Mouse (Mus musculus) stomach, embryonic 16.5 days (tissue): ENCODE measurements around the gene Acly. TPM values are rescaled to one million over a fixed set of nuclear protein-coding genes. Genes with fewer than 3 reads are reported as not detected.

Experiments
- ATAC-seq: fragments of 200-750 bp; cut with Nextera tagmentation; 2 replicates; pipeline ENCODE4 v1.8.0; 2017; ENCODE audit warnings: moderate number of reproducible peaks, moderate TSS enrichment; ENCODE audit not compliant: insufficient read depth, low FRiP score
- H3K27ac ChIP-seq: fragments of 300-500 bp; sonication (generic); 2 replicates; pipeline ENCODE4 v1.5.1; 2014; ENCODE audit warnings: low read length
- H3K27me3 ChIP-seq: fragments of 300-500 bp; sonication (generic); 2 replicates; pipeline ENCODE4 v1.6.1; 2014; ENCODE audit warnings: low read length, control low read depth, mixed read lengths; ENCODE audit not compliant: control insufficient read depth, insufficient read depth
- H3K36me3 ChIP-seq: fragments of 300-500 bp; sonication (generic); 2 replicates; pipeline ENCODE4 v1.6.1; 2014; ENCODE audit warnings: low read length; ENCODE audit not compliant: control insufficient read depth, insufficient read depth
- H3K4me1 ChIP-seq: fragments of 300-500 bp; sonication (generic); 2 replicates; pipeline ENCODE4 v1.6.1; 2014; ENCODE audit warnings: low read length, control low read depth, mixed read lengths; ENCODE audit not compliant: control insufficient read depth, insufficient read depth
- H3K4me2 ChIP-seq: fragments of 300-500 bp; sonication (generic); 2 replicates; pipeline ENCODE4 v1.6.1; 2014; ENCODE audit warnings: low read depth, low read length, mixed read lengths
- H3K4me3 ChIP-seq: fragments of 300-500 bp; sonication (generic); replicated peaks from 2 replicates; pipeline ENCODE4 v1.5.1; 2014; ENCODE audit warnings: mild to moderate bottlenecking, low read length
- H3K9ac ChIP-seq: fragments of 300-500 bp; sonication (generic); 2 replicates; pipeline ENCODE4 v1.6.1; 2014; ENCODE audit warnings: low read length
- H3K9me3 ChIP-seq: fragments of 300-500 bp; sonication (generic); replicated peaks from 2 replicates; pipeline ENCODE4 v1.6.1; 2016; ENCODE audit warnings: low read length, control low read depth; ENCODE audit not compliant: control insufficient read depth
- WGBS: fragments of 180-500 bp; shearing (Covaris S2); extraction: QIAGEN DNeasy Blood & Tissue Kit; methylation state at CpG from one replicate; pipeline ENCODE4 v1.1.7; 2014; 5-methylcytosine and 5-hydroxymethylcytosine counted together
- polyA plus RNA-seq: library from polyadenylated mRNA; unstranded; fragments of >200 nt; fragmentation: Nextera tagmentation; extraction: Ambion mirVana; gene quantifications from 2 replicates; pipeline ENCODE4 v1.2.1, GENCODE M21; 2015

Acly gene
- polyA plus RNA-seq, 1 experiment from 2014 or later = 178 TPM

DNA sequence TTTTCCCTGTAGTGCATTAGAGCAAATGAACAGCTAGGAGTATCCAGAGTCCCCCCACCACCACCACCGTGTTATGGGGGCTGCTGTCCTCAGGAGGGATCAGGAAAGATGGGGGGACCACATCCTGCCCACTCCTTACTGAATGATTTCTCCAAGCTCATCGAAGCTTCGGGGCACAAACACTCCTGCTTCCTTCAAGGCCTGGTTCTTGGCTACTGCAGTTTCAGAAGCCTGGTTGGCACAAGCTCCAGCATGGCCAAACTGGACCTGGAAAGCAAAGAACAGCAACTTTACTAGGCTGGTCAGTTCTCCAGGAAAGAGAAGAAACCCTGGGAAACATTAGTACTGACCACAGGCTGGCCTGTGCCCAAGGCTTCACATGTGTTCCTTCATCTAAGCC, 43.3 kb downstream of the Acly start:
- no peak overlapping the region for H3K4me3 ChIP-seq
- H3K4me2 ChIP-seq = no peak overlapping the region
- H3K27ac ChIP-seq = no peak overlapping the region
- H3K9me3 ChIP-seq = no peaks in the 10 kb centered on the region
- ATAC-seq = no peak
- peaks cover 27% of the 10 kb centered on the region for H3K36me3 ChIP-seq
- no peaks in the 10 kb centered on the region for H3K4me1 ChIP-seq
- 95% methylated on average over 3 of the region's 3 CpGs for WGBS
- H3K27me3 ChIP-seq = no peaks in the 10 kb centered on the region
- H3K9ac ChIP-seq = no peak overlapping the region

DNA sequence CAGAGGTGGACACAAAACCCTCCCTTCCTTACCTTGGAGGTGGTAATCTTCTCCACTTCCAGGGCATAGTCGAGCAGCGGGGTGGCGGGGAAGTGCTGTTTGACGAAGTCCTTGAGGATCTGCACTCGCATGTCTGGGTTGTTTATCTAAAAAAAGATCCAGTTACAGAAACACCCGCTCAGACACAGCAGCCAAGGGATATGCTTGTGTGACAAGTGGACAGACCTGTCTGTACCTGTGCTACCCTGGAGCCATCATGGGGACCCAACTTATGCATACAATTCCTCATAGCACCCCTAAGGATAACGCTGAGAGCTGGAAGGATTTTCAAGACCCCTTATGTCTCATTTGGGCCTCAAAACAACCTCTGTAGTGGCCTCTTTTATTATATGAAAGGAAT, 48.6 kb downstream of the Acly start:
- Histone ChIP-seq H3K9me3 (no peaks in the 10 kb centered on the region), H3K4me3 (no peak overlapping the region), H3K4me2 (no peak overlapping the region), H3K27me3 (no peaks in the 10 kb centered on the region), H3K4me1 (no peaks in the 10 kb centered on the region), H3K27ac (no peak overlapping the region), H3K9ac (no peak overlapping the region), H3K36me3 (peaks cover 25% of the 10 kb centered on the region)
- WGBS = 46% methylated on average over 7 of the region's 7 CpGs
- no peak for ATAC-seq

DNA sequence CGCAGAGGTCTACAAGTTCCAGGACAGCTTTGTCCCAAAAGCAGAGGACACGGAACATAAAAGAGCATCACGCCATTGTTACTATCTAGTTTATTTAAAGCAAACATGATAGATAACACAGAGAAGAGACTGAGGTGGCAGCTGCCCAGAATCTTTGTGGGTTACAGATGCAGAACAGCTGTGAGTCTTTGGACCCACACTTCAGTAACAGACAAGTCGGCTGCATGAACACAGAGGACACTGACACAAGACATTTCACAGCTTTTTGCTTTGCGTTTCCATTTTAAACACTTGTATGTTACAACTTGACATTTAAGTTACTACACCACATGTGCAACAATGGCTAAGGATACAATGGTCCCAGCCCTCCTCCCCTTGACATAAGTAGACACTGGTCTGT, 51.5 kb downstream of the Acly start:
- no peak for ATAC-seq
- H3K36me3 ChIP-seq = peaks cover 13% of the 10 kb centered on the region; the same call in 1 of the 2 replicates
- WGBS = 80% methylated on average over 5 of the region's 5 CpGs
- H3K4me2 ChIP-seq = no peak overlapping the region
- peaks cover 1% of the 10 kb centered on the region; the same call in 1 of the 2 replicates for H3K4me1 ChIP-seq
- H3K27ac ChIP-seq = no peak overlapping the region
- no peaks in the 10 kb centered on the region for H3K9me3 ChIP-seq
- H3K9ac ChIP-seq = no peak overlapping the region
- no peaks in the 10 kb centered on the region for H3K27me3 ChIP-seq
- no peak overlapping the region for H3K4me3 ChIP-seq

DNA sequence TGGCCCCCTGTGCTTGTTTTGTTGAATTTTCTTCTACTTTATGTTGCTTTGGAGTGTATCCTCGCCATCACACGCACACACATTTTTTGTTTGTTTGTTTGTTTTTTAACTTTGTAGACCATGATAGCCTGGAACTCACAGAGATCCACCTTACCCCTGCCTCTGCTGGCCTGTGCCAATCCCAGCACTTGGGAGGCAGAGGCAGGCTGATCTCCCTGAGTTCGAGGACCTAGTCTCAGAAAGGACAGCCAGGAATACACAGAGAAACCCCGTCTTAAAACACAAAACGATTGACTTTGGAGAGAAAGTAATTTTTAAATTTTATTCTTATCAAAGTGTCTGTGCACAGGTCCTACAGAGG, 54.9 kb downstream of the Acly start:
- H3K4me3 ChIP-seq = peak overlapping the region; percentile 99
- no peak overlapping the region for H3K27ac ChIP-seq
- H3K36me3 ChIP-seq = no peaks in the 10 kb centered on the region
- peaks cover 18% of the 10 kb centered on the region for H3K4me1 ChIP-seq
- 34% methylated on average over 5 of the region's 5 CpGs for WGBS
- no peaks in the 10 kb centered on the region for H3K27me3 ChIP-seq
- no peaks in the 10 kb centered on the region for H3K9me3 ChIP-seq
- no peak overlapping the region for H3K9ac ChIP-seq
- ATAC-seq = peak; percentile 23; the same call in 1 of the 2 replicates
- peak overlapping the region; percentile 32; the same call in 1 of the 2 replicates for H3K4me2 ChIP-seq

DNA sequence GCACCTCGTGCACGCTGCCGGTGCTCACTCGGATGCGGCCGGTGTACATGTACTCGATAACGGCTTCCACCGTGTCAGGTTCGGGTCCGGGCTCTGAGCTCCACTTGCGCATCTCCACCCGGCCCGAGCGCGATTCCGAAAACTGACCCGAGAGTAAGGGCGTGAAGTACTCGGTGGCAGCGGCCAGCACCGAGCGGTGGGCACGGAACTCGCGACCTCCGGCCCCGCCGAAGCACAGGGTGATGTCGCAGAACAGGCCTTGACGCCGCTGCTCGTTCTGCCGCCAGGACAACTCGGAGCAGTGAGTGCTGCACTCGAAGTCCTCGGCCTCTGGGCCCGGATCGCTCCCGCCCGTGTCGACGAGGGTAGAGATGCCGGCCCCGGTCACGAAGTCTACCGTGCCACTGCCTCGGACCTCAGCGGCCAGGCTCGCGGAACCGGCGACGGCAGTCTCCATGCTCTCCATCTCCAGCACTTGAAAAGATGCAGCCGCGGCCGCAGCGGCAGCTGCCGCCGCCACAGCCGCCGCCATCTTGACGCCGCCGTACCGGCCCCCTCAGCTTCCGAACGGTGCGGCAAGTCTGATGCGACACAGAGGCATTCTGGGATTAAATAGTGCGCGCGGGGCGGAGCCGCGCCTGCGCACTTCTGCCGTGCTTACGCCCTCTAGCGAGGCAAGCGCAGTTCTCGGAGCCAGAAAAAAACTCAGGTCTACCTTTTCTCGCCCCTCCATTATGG, 55.4 kb downstream of the Acly start, which contains the start of gene Klhl11:
Gene Klhl11 (minus strand): TSS at position 545 of the 738 bp plus-strand sequence.
- Histone ChIP-seq H3K4me3 (peak within 1 kb of the TSS; percentile 99), H3K9ac (peak within 1 kb of the TSS; percentile 94), H3K27ac (peak within 1 kb of the TSS; percentile 67), H3K27me3 (no peaks in the 10 kb centered on the region), H3K36me3 (no peaks in the 10 kb centered on the region), H3K9me3 (no peaks in the 10 kb centered on the region), H3K4me1 (peaks cover 18% of the 10 kb centered on the region), H3K4me2 (peak within 1 kb of the TSS; percentile 98)
- peak; percentile 95 for ATAC-seq
- under 1% methylated on average over 83 of the region's 83 CpGs for WGBS

DNA sequence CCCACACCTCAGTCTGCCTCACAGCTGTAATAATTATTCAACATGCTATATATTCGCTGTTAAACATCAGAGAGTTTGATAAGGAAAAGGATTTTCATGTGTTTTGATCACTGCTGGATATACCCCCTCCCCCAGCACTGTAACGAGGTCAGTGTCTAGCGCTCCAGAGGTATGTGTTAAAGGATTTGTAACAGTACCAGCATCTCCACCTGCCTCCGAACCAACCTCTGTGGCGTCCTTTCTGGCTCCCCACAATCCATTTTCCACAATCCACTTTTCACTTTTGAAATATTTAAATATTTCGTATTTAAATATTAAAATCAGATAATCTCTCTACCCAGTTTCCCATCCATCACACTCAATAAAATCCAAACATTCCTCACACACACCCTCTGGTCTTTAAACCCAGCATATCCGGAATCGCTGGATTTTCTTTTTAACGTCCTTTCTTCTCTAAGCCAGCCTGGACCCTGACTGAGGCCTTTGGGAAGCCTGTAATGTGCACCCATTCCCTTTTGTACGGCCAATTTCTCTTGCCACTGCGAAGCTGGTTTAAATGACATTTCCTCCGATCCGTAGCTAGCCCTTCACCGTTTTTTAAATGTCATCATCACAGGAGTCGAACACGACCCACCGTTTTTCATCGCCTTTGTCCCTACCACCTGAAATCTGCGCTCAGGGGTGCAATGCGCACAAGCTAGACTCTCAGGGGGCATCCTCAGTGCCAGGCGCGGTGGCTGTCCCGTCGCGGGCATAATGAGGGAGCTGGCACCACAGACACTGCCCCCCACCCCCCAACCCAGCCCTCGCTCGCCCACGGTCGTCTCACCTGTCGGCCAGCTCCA, 56.2 kb downstream of the Acly start:
- Histone ChIP-seq H3K4me1 (peaks cover 18% of the 10 kb centered on the region), H3K9me3 (no peaks in the 10 kb centered on the region), H3K9ac (peak overlapping the region; percentile 94), H3K4me2 (peak overlapping the region; percentile 98), H3K27ac (no peak overlapping the region), H3K27me3 (no peaks in the 10 kb centered on the region), H3K4me3 (peak overlapping the region; percentile 99), H3K36me3 (no peaks in the 10 kb centered on the region)
- ATAC-seq = peak; percentile 30; the same call in 1 of the 2 replicates
- WGBS = 3% methylated on average over 30 of the region's 30 CpGs

DNA sequence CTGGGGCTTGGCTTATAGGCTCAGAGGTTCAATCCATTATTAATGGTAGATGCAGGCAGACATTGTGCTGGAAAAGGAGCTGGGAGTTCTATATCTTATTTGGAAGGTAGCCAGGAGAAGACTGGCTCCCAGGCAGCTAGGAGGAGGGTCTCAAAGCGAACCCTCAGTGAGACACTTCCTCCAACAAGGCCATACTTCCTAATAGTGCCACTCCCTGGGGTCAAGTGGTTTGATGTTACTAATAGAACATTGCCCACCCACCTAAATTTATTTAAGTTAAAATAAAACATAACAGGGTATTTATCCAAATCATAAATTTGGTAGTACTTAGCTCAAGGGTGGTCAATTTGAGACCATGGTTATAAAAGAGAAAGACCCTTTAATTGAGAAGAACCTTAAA, 62.0 kb downstream of the Acly start:
- Histone ChIP-seq H3K27ac (no peak overlapping the region), H3K4me1 (peaks cover 12% of the 10 kb centered on the region), H3K9ac (no peak overlapping the region), H3K9me3 (no peaks in the 10 kb centered on the region), H3K4me3 (no peak overlapping the region), H3K36me3 (no peaks in the 10 kb centered on the region), H3K4me2 (no peak overlapping the region), H3K27me3 (no peaks in the 10 kb centered on the region)
- 58% methylated on average over 1 of the region's 1 CpGs for WGBS
- ATAC-seq = no peak

DNA sequence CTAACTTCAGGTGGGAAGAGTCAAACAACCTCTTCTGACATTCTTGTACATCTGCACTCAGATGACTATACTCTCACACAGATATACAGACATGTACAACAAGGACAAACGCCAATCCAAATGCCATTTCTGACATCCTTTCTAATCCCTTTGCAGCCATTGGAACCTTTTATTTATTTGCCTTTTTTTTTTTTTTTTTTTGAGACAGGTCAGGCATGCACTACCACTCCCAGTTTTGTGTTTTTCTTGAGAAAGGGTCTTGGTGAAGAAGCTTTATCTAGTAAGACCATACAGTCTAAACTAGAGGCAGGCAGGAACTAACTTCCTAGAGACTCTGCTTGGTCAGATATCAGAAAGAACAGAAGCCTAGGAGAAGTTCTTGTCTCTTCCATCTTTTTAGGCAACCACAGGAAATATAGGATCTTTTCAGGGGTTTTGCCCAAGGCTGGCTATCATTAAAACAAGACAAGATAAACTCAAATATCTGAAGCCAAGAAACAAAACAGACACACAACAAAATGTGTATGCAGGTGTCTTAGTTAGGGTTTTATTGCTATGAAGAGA, 62.5 kb downstream of the Acly start:
- Histone ChIP-seq H3K4me2 (no peak overlapping the region), H3K36me3 (no peaks in the 10 kb centered on the region), H3K4me1 (peaks cover 7% of the 10 kb centered on the region), H3K4me3 (no peak overlapping the region), H3K9me3 (no peaks in the 10 kb centered on the region), H3K27ac (no peak overlapping the region), H3K27me3 (no peaks in the 10 kb centered on the region), H3K9ac (no peak overlapping the region)
- 93% methylated on average over 1 of the region's 1 CpGs for WGBS
- no peak for ATAC-seq

DNA sequence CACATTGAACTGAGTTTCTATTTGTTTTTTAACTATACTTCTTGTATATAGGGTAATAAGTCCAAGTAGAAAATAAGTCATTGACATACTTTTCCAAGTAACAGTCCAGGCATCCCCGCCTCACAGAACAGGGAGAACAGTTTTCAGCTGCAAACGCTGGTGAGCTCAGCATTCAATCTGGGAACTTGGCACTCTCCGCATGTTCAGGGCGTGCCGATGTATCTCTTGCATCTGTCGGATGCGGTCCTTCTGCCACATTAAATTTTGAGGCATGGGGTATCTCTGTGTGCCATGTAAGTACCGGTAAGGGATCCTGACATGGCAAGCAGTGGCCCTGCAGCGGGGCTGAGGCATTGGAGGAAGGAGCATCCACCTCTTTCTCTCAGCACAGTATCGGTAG, 65.1 kb downstream of the Acly start:
- Histone ChIP-seq H3K36me3 (no peaks in the 10 kb centered on the region), H3K4me1 (no peaks in the 10 kb centered on the region), H3K27me3 (no peaks in the 10 kb centered on the region), H3K4me2 (no peak overlapping the region), H3K27ac (no peak overlapping the region), H3K4me3 (no peak overlapping the region), H3K9me3 (no peaks in the 10 kb centered on the region), H3K9ac (no peak overlapping the region)
- 92% methylated on average over 10 of the region's 10 CpGs for WGBS
- ATAC-seq = no peak
